Mouse (Mus musculus) olfactory bulb, adult 2 months (tissue): ENCODE results near the gene Matn4.

Experiments
- CTCF ChIP-seq: fragments of 200-500 bp; IDR thresholded peaks from 2 replicates; pipeline ENCODE4 v1.5.1; 2012; ENCODE audit warnings: low read depth, mild to moderate bottlenecking, low read length, moderate library complexity; ENCODE audit not compliant: insufficient read depth
- POLR2A ChIP-seq: fragments of 200-500 bp; IDR thresholded peaks from 2 replicates; pipeline ENCODE4 v1.6.1; 2012; ENCODE audit warnings: mild to moderate bottlenecking, low read depth, low read length, moderate library complexity; ENCODE audit not compliant: insufficient read depth

- TF ChIP-seq CTCF (no peak), POLR2A (no peak)
Measured at GRCm38 (mm10) chr2:164452000-164452676, 47.2 kb upstream of the Matn4 start.
